Mouse (Mus musculus): ENCODE measurements around the gene Dll4. TPM values are rescaled to one million over a fixed set of nuclear protein-coding genes. Genes with fewer than 3 reads are reported as not detected.

Gene Dll4
- 5.7 TPM in 2 replicates for polyA plus RNA-seq (2016; fragmentation: Nextera tagmentation; extraction: Ambion mirVana)

- Histone ChIP-seq H3K27me3 (ENCODE audit: low read depth, poor library complexity, severe bottlenecking) (peaks cover 100% of the 10 kb centered on the region), H3K27ac (replicated peaks) (peak within 1 kb of the TSS; percentile 46; the same call in 1 of the 2 replicates), H3K4me1 (peaks cover 82% of the 10 kb centered on the region), H3K4me3 (peak within 1 kb of the TSS; percentile 56), H3K36me3 (no peaks in the 10 kb centered on the region), H3K9me3 (replicated peaks) (no peaks in the 10 kb centered on the region)
- DNase-seq (ENCODE audit: low spot score) = peak; percentile 62
- WGBS = 1% methylated on average over 33 of the region's 33 CpGs
Measured at GRCm38 (mm10) chr2:119325568-119326143, at the start of gene Dll4. Gene Dll4, plus strand, starts transcription at chr2:119325784.

- Histone ChIP-seq H3K9me3 (replicated peaks) (no peaks in the 10 kb centered on the region), H3K27me3 (ENCODE audit: low read depth, poor library complexity, severe bottlenecking) (no peaks in the 10 kb centered on the region), H3K4me3 (no peak overlapping the region), H3K4me1 (no peaks in the 10 kb centered on the region), H3K36me3 (no peaks in the 10 kb centered on the region), H3K27ac (replicated peaks) (no peak overlapping the region)
- 86% methylated on average over 7 of the region's 7 CpGs for WGBS
- no peak for DNase-seq (ENCODE audit: low spot score)
Measured at GRCm38 (mm10) chr2:119276926-119277325, 48.7 kb upstream of the Dll4 start.

GRCm38 (mm10) chr2:119277810-119278209 lies 47.8 kb upstream of the Dll4 start:
- no peaks in the 10 kb centered on the region for H3K36me3 ChIP-seq
- H3K9me3 ChIP-seq (replicated peaks) = no peaks in the 10 kb centered on the region
- no peak overlapping the region for H3K27ac ChIP-seq (replicated peaks)
- no peaks in the 10 kb centered on the region for H3K4me1 ChIP-seq
- WGBS = 88% methylated on average over 23 of the region's 23 CpGs
- DNase-seq (ENCODE audit: low spot score) = no peak
- H3K4me3 ChIP-seq = no peak overlapping the region
- H3K27me3 ChIP-seq (ENCODE audit: low read depth, poor library complexity, severe bottlenecking) = no peaks in the 10 kb centered on the region

GRCm38 (mm10) chr2:119281899-119282565 lies 43.6 kb upstream of the Dll4 start:
- no peaks in the 10 kb centered on the region for H3K36me3 ChIP-seq
- 92% methylated on average over 7 of the region's 7 CpGs for WGBS
- no peak overlapping the region for H3K27ac ChIP-seq (replicated peaks)
- H3K9me3 ChIP-seq (replicated peaks) = no peaks in the 10 kb centered on the region
- DNase-seq (ENCODE audit: low spot score) = no peak
- H3K4me3 ChIP-seq = no peak overlapping the region
- no peaks in the 10 kb centered on the region for H3K27me3 ChIP-seq (ENCODE audit: low read depth, poor library complexity, severe bottlenecking)
- no peaks in the 10 kb centered on the region for H3K4me1 ChIP-seq

- peak overlapping the region; percentile 81; the same call in 1 of the 2 replicates for H3K4me3 ChIP-seq
- H3K27me3 ChIP-seq (ENCODE audit: low read depth, poor library complexity, severe bottlenecking) = peaks cover 8% of the 10 kb centered on the region
- no peak for DNase-seq (ENCODE audit: low spot score)
- no peak overlapping the region for H3K27ac ChIP-seq (replicated peaks)
- peaks cover 20% of the 10 kb centered on the region for H3K4me1 ChIP-seq
- H3K36me3 ChIP-seq = peaks cover 25% of the 10 kb centered on the region
- H3K9me3 ChIP-seq (replicated peaks) = no peaks in the 10 kb centered on the region
- 91% methylated on average over 5 of the region's 5 CpGs for WGBS
Measured at GRCm38 (mm10) chr2:119287372-119287771, 38.2 kb upstream of the Dll4 start.

GRCm38 (mm10) chr2:119288270-119288882 lies 37.2 kb upstream of the Dll4 start, which contains the start of gene Vps18:
Gene Vps18, plus strand, starts transcription at chr2:119288740.
- peak; percentile 98 for DNase-seq (ENCODE audit: low spot score)
- Histone ChIP-seq H3K9me3 (replicated peaks) (no peaks in the 10 kb centered on the region), H3K4me3 (peak within 1 kb of the TSS; percentile 81), H3K27me3 (ENCODE audit: low read depth, poor library complexity, severe bottlenecking) (peaks cover 8% of the 10 kb centered on the region), H3K36me3 (peaks cover 35% of the 10 kb centered on the region), H3K4me1 (peaks cover 20% of the 10 kb centered on the region), H3K27ac (replicated peaks) (peak within 1 kb of the TSS; percentile 79)
- WGBS = under 1% methylated on average over 31 of the region's 31 CpGs

- Histone ChIP-seq H3K36me3 (peaks cover 41% of the 10 kb centered on the region), H3K4me1 (peaks cover 20% of the 10 kb centered on the region), H3K9me3 (replicated peaks) (no peaks in the 10 kb centered on the region), H3K27me3 (ENCODE audit: low read depth, poor library complexity, severe bottlenecking) (peaks cover 8% of the 10 kb centered on the region), H3K27ac (replicated peaks) (peak overlapping the region; percentile 79), H3K4me3 (peak overlapping the region; percentile 81)
- 4% methylated on average over 11 of the region's 11 CpGs for WGBS
- no peak for DNase-seq (ENCODE audit: low spot score)
Measured at GRCm38 (mm10) chr2:119289014-119289416, 36.6 kb upstream of the Dll4 start.

GRCm38 (mm10) chr2:119292281-119292680 lies 33.3 kb upstream of the Dll4 start:
- H3K27ac ChIP-seq (replicated peaks) = no peak overlapping the region
- H3K4me1 ChIP-seq = peaks cover 20% of the 10 kb centered on the region
- H3K4me3 ChIP-seq = no peak overlapping the region
- H3K36me3 ChIP-seq = peaks cover 68% of the 10 kb centered on the region
- peaks cover 8% of the 10 kb centered on the region for H3K27me3 ChIP-seq (ENCODE audit: low read depth, poor library complexity, severe bottlenecking)
- DNase-seq (ENCODE audit: low spot score) = no peak
- no peaks in the 10 kb centered on the region for H3K9me3 ChIP-seq (replicated peaks)
- WGBS = 95% methylated on average over 5 of the region's 5 CpGs

GRCm38 (mm10) chr2:119292852-119293251 lies 32.7 kb upstream of the Dll4 start:
- H3K36me3 ChIP-seq = peaks cover 74% of the 10 kb centered on the region
- no peaks in the 10 kb centered on the region for H3K9me3 ChIP-seq (replicated peaks)
- DNase-seq (ENCODE audit: low spot score) = no peak
- H3K4me1 ChIP-seq = peaks cover 17% of the 10 kb centered on the region
- H3K27me3 ChIP-seq (ENCODE audit: low read depth, poor library complexity, severe bottlenecking) = peaks cover 2% of the 10 kb centered on the region; the same call in 1 of the 2 replicates
- no peak overlapping the region for H3K4me3 ChIP-seq
- no peak overlapping the region for H3K27ac ChIP-seq (replicated peaks)
- WGBS = 95% methylated on average over 17 of the region's 17 CpGs

- H3K4me3 ChIP-seq = no peak overlapping the region
- peaks cover 13% of the 10 kb centered on the region for H3K4me1 ChIP-seq
- H3K36me3 ChIP-seq = peaks cover 79% of the 10 kb centered on the region
- DNase-seq (ENCODE audit: low spot score) = no peak
- H3K27ac ChIP-seq (replicated peaks) = no peak overlapping the region
- H3K27me3 ChIP-seq (ENCODE audit: low read depth, poor library complexity, severe bottlenecking) = no peaks in the 10 kb centered on the region
- H3K9me3 ChIP-seq (replicated peaks) = no peaks in the 10 kb centered on the region
- WGBS = 94% methylated on average over 17 of the region's 17 CpGs
Measured at GRCm38 (mm10) chr2:119293311-119293710, 32.3 kb upstream of the Dll4 start.

- H3K36me3 ChIP-seq = peaks cover 84% of the 10 kb centered on the region
- H3K4me1 ChIP-seq = peaks cover 15% of the 10 kb centered on the region
- H3K27ac ChIP-seq (replicated peaks) = no peak overlapping the region
- DNase-seq (ENCODE audit: low spot score) = no peak
- H3K4me3 ChIP-seq = no peak overlapping the region
- H3K9me3 ChIP-seq (replicated peaks) = no peaks in the 10 kb centered on the region
- H3K27me3 ChIP-seq (ENCODE audit: low read depth, poor library complexity, severe bottlenecking) = no peaks in the 10 kb centered on the region
- WGBS = 95% methylated on average over 34 of the region's 34 CpGs
Measured at GRCm38 (mm10) chr2:119293776-119294390, 31.7 kb upstream of the Dll4 start.

GRCm38 (mm10) chr2:119294411-119294810 lies 31.2 kb upstream of the Dll4 start:
- H3K27ac ChIP-seq (replicated peaks) = no peak overlapping the region
- no peak overlapping the region for H3K4me3 ChIP-seq
- WGBS = 97% methylated on average over 18 of the region's 18 CpGs
- no peak for DNase-seq (ENCODE audit: low spot score)
- H3K4me1 ChIP-seq = peaks cover 15% of the 10 kb centered on the region
- no peaks in the 10 kb centered on the region for H3K9me3 ChIP-seq (replicated peaks)
- no peaks in the 10 kb centered on the region for H3K27me3 ChIP-seq (ENCODE audit: low read depth, poor library complexity, severe bottlenecking)
- H3K36me3 ChIP-seq = peaks cover 90% of the 10 kb centered on the region
